Mouse (Mus musculus): ENCODE measurements around the gene Men1. TPM values are rescaled to one million over a fixed set of nuclear protein-coding genes. Genes with fewer than 3 reads are reported as not detected.

Men1 gene
- total and polyA plus RNA-seq, 3 experiments, result 24.9 to 67.8 (median 42.9) TPM

DNA sequence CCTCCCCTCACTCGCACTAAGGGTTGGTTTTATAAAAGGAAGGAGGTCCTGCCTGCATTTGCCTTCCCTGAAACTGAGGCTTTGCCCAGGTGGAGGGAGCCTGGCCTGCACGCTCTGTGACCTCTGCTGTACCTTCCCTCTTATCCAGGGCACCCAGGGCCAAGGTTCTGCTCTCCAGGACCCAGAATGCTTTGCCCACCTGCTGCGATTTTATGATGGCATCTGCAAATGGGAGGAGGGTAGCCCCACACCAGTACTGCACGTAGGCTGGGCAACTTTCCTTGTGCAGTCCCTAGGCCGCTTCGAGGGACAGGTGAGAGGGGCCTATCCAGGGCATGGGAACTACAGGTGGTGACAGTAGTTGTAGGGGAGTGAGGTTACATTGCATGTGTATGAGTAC is 4.4 kb downstream of the Men1 start:
- Histone ChIP-seq H3K4me2 (ENCODE audit: insufficient read depth, low read depth, poor library complexity, severe bottlenecking) (peak overlapping the region; percentile 66), H3K4me3 (replicated peaks in 1 of 3; ENCODE audit: low read depth in 2 of 3, low read length in 2 of 3, poor library complexity in 1 of 3) (peak overlapping the region in 2 of 3 experiments; percentile 55 to 61), H3K4me1 (ENCODE audit: control insufficient read depth in 1 of 2, insufficient read depth in 2 of 2) (peaks cover 40 to 61% of the 10 kb centered on the region in 2 experiments), H3K9ac (ENCODE audit: insufficient read depth, low read depth) (peak overlapping the region; percentile 79), H3K27me3 (replicated peaks) (no peaks in the 10 kb centered on the region), H3K79me2 (replicated peaks; ENCODE audit: control insufficient read depth, extremely low read depth, insufficient read depth, poor library complexity, severe bottlenecking) (peaks cover 30% of the 10 kb centered on the region), H3K36me3 (replicated peaks in 1 of 2; ENCODE audit: control insufficient read depth in 1 of 2, insufficient read depth in 1 of 2, low read length in 1 of 2) (peaks cover 39 to 53% of the 10 kb centered on the region in 2 experiments), H3K9me3 (replicated peaks; ENCODE audit: low read length) (no peaks in the 10 kb centered on the region), H3K27ac (ENCODE audit: insufficient read depth, low read depth) (peak overlapping the region; percentile 99)
- dilution Hi-C loops (cut with MboI; ENCODE audit: extremely low pct_ligation_motif_present, extremely low pct_unique_long_range_greater_than_20kb, low sequenced_read_pairs), result no loop called here
- DNase-seq (ENCODE audit: extremely low read depth), result no peak
- in situ Hi-C loops (cut with MboI; ENCODE audit: low pct_ligation_motif_present, low pct_unique_long_range_greater_than_20kb, low sequenced_read_pairs), result no loop called here
- no peak for TF ChIP-seq USF2 (conservative IDR thresholded peaks at IDR 0.05; ENCODE audit: low read depth, low read length)
- no peak for TF ChIP-seq CTCF (conservative IDR thresholded peaks at IDR 0.05 in 1 of 2, IDR thresholded peaks at IDR 0.05 in 1 of 2; ENCODE audit: low read depth in 2 of 2, low read length in 2 of 2)
- no peak for TF ChIP-seq UBTF (IDR thresholded peaks at IDR 0.05; ENCODE audit: low read depth, low read length)
- TF ChIP-seq PAX5 (IDR thresholded peaks at IDR 0.05; ENCODE audit: low read length), result no peak
- TF ChIP-seq MAZ (IDR thresholded peaks at IDR 0.05; ENCODE audit: low read depth, low read length), result no peak
- TF ChIP-seq BHLHE40 (IDR thresholded peaks at IDR 0.05; ENCODE audit: low read depth, low read length), result no peak
- TF ChIP-seq CHD2 (IDR thresholded peaks at IDR 0.05; ENCODE audit: low read length), result no peak
- no peak for TF ChIP-seq CHD1 (IDR thresholded peaks at IDR 0.05; ENCODE audit: low read depth, low read length)
- TF ChIP-seq MYC (IDR thresholded peaks at IDR 0.05; ENCODE audit: low read depth, low read length), result no peak
- no peak for TF ChIP-seq MAFK (IDR thresholded peaks at IDR 0.05; ENCODE audit: insufficient replicate concordance, low read length)
- TF ChIP-seq HCFC1 (IDR thresholded peaks at IDR 0.05; ENCODE audit: low read depth, low read length), result no peak
- TF ChIP-seq RCOR1 (conservative IDR thresholded peaks at IDR 0.05; ENCODE audit: low read depth, low read length), result no peak

DNA sequence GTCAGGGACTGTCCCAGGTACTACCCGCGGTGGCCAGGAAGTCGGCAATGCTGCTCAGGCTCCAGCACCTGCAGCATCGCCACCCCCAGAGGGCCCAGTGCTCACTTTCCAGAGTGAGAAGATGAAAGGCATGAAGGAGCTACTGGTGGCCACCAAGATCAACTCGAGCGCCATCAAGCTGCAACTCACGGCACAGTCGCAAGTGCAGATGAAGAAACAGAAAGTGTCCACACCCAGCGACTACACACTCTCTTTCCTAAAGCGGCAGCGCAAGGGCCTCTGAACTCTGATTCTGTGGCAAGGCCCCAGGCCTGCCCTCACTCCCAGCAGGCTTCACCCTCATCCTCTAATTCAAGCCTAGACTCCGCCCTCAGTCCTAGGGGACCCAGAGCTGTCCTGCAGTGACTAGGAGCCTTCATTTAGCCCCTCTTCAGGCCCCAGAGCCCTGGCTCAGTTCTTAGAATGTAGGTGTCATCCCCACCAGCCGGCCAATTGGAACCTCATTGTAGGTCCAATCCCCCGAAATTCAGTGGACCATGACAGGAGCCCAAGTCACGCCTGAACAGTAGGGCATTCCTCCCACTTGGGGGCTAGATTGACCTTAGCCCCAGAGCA is 5.2 kb downstream of the Men1 start:
- H3K4me3 ChIP-seq (replicated peaks in 1 of 3; ENCODE audit: low read depth in 2 of 3, low read length in 2 of 3, poor library complexity in 1 of 3), result peak overlapping the region; percentile 42 to 61 (median 55)
- no peaks in the 10 kb centered on the region for H3K27me3 ChIP-seq (replicated peaks)
- peaks cover 37 to 65% of the 10 kb centered on the region in 2 experiments for H3K4me1 ChIP-seq (ENCODE audit: control insufficient read depth in 1 of 2, insufficient read depth in 2 of 2)
- peak overlapping the region; percentile 75 for H3K4me2 ChIP-seq (ENCODE audit: insufficient read depth, low read depth, poor library complexity, severe bottlenecking)
- in situ Hi-C loops (cut with MboI; ENCODE audit: low pct_ligation_motif_present, low pct_unique_long_range_greater_than_20kb, low sequenced_read_pairs) (no loop called here), dilution Hi-C loops (cut with MboI; ENCODE audit: extremely low pct_ligation_motif_present, extremely low pct_unique_long_range_greater_than_20kb, low sequenced_read_pairs) (no loop called here)
- DNase-seq (ENCODE audit: extremely low read depth), result peak; percentile 91
- peaks cover 30% of the 10 kb centered on the region for H3K79me2 ChIP-seq (replicated peaks; ENCODE audit: control insufficient read depth, extremely low read depth, insufficient read depth, poor library complexity, severe bottlenecking)
- TF ChIP-seq NELFE (IDR thresholded peaks at IDR 0.05; ENCODE audit: low read depth, low read length) (peak; percentile 12; the same call in 1 of the 2 replicates), RAD21 (IDR thresholded peaks at IDR 0.05; ENCODE audit: low read depth, low read length) (peak; percentile 54), SIN3A (IDR thresholded peaks at IDR 0.05; ENCODE audit: low read length) (peak; percentile 4; the same call in 1 of the 2 replicates), MXI1 (IDR thresholded peaks at IDR 0.05; ENCODE audit: low read depth, low read length) (peak; percentile 69; the same call in 1 of the 2 replicates), IRF4 (IDR thresholded peaks at IDR 0.05; ENCODE audit: low read depth, low read length) (peak; percentile 81), MEF2A (IDR thresholded peaks at IDR 0.05; ENCODE audit: borderline replicate concordance, low read depth, low read length) (peak; percentile 72; the same call in 1 of the 2 replicates), TCF12 (IDR thresholded peaks at IDR 0.05; ENCODE audit: low read depth, low read length) (0 out of 2 replicates have a peak, but pooled peaks have one; percentile 66), CHD2 (IDR thresholded peaks at IDR 0.05; ENCODE audit: low read length) (no peak), ZKSCAN1 (IDR thresholded peaks at IDR 0.05; ENCODE audit: borderline replicate concordance, low read depth, low read length) (no peak), ZMIZ1 (IDR thresholded peaks at IDR 0.05; ENCODE audit: low read depth, low read length) (peak; percentile 55; the same call in 1 of the 2 replicates), PAX5 (IDR thresholded peaks at IDR 0.05; ENCODE audit: low read length) (no peak), ETS1 (conservative IDR thresholded peaks at IDR 0.05; ENCODE audit: low read depth, low read length) (no peak), HCFC1 (IDR thresholded peaks at IDR 0.05; ENCODE audit: low read depth, low read length) (peak; percentile 58), MAX (IDR thresholded peaks at IDR 0.05; ENCODE audit: low read length) (0 out of 2 replicates have a peak, but pooled peaks have one; percentile 34), BHLHE40 (IDR thresholded peaks at IDR 0.05; ENCODE audit: low read depth, low read length) (peak; percentile 44), SMC3 (IDR thresholded peaks at IDR 0.05; ENCODE audit: low read depth, low read length) (peak; percentile 48), CTCF (conservative IDR thresholded peaks at IDR 0.05 in 1 of 2, IDR thresholded peaks at IDR 0.05 in 1 of 2; ENCODE audit: low read depth in 2 of 2, low read length in 2 of 2) (peak in 1 of 2 experiments; percentile 77; a peak in 2 of 4 replicates), UBTF (IDR thresholded peaks at IDR 0.05; ENCODE audit: low read depth, low read length) (no peak; the same call in 1 of the 2 replicates), NRF1 (IDR thresholded peaks at IDR 0.05; ENCODE audit: low read depth, low read length) (peak; percentile 53), JUND (conservative IDR thresholded peaks at IDR 0.05; ENCODE audit: low read depth, low read length) (no peak), POLR2A (IDR thresholded peaks at IDR 0.05; ENCODE audit: low read depth, low read length) (no peak; the same call in 1 of the 2 replicates), EP300 (IDR thresholded peaks at IDR 0.05; ENCODE audit: low read length) (peak; percentile 41; the same call in 1 of the 2 replicates), ELF1 (IDR thresholded peaks at IDR 0.05; ENCODE audit: low read depth, low read length) (peak; percentile 67), MYC (IDR thresholded peaks at IDR 0.05; ENCODE audit: low read depth, low read length) (peak; percentile 70; the same call in 1 of the 2 replicates)
- H3K27ac ChIP-seq (ENCODE audit: insufficient read depth, low read depth), result peak overlapping the region; percentile 99
- peak overlapping the region; percentile 79 for H3K9ac ChIP-seq (ENCODE audit: insufficient read depth, low read depth)
- H3K36me3 ChIP-seq (replicated peaks in 1 of 2; ENCODE audit: control insufficient read depth in 1 of 2, insufficient read depth in 1 of 2, low read length in 1 of 2), result peaks cover 47 to 61% of the 10 kb centered on the region in 2 experiments
- no peaks in the 10 kb centered on the region for H3K9me3 ChIP-seq (replicated peaks; ENCODE audit: low read length)
